Comparison of ENCODE assay signal across 27 mouse cellular contexts in the genomic region with DNA sequence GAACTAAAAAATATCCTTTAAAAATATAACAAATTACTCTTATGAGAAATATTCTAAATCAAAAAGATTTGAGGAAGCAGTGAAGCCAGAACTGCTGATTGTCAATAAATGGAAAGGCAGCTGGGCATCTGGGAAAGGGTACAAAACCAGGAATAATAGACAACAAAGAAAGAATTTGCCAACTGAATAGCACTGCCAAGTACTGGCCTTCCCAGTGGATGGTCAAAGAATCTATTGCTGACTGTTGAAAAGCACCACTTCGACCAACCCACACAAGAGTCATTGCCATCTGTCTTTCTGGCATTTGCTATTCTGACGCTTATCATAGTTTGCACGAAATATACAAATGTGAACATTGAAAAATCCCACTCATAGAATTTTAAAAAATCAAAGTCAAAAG.
A peak's percentile ranks its signal among the peaks of the same experiment; 100 is the strongest.
DNase-seq lines count a peak whose midpoint lies in the region; ATAC-seq and TF ChIP-seq lines count a peak whose summit lies in the region.
"Had no signal": no experiment of that assay in that cellular context is flagged by ENCODE, and none has a peak within 500 bp of the region (broad histone marks: within the 10 kb centered on the region; RNA-seq: fewer than 3 reads in every experiment).

No protein-coding gene starts in this region.

- DNase-seq in forebrain, embryonic 14.5 days (ENCODE audit: low spot score): peak; percentile 0
- peak; percentile 3 for DNase-seq in midbrain, postnatal 0 days (ENCODE audit: low spot score)
- peak; percentile 4 to 16 for DNase-seq in layer of hippocampus, adult 8-10 months (ENCODE audit: low spot score in 2 of 2)
- DNase-seq in telencephalon, adult 2 months (ENCODE audit: low read depth, low spot score): peak; percentile 15
- DNase-seq in kidney, postnatal 10 days: no peak
- no peak for DNase-seq in embryo, embryonic 10 days (ENCODE audit: low spot score)
- DNase-seq: adrenal gland, adult 2 months; gastrocnemius, postnatal 14 days; heart, adult 18-20 months; kidney, adult 11 months; kidney, postnatal 4 days; lung, adult 18-20 months; lung, postnatal 10 days; right cerebral cortex, postnatal 4 days; thymus, adult 2 months; thymus, postnatal 4 days had no signal

- H3K4me2 ChIP-seq in forebrain, embryonic 14.5 days (ENCODE audit: low read length): no peak overlapping the region
- no peak overlapping the region for H3K4me2 ChIP-seq in forebrain, embryonic 13.5 days
- H3K4me2 ChIP-seq in midbrain, postnatal 0 days (ENCODE audit: low read depth, low read length, poor library complexity, severe bottlenecking): no peak overlapping the region
- H3K4me2 ChIP-seq in midbrain, embryonic 13.5 days (replicated peaks): no peak overlapping the region
- H3K4me2 ChIP-seq: embryonic facial prominence, embryonic 12.5 days; forebrain, embryonic 12.5 days; hindbrain, embryonic 12.5 days; kidney, embryonic 15.5 days; limb, embryonic 12.5 days; liver, embryonic 11.5 days; midbrain, embryonic 11.5 days; neural tube, embryonic 12.5 days; stomach, embryonic 15.5 days had no signal

- ATAC-seq in forebrain, embryonic 14.5 days: no peak
- no peak for ATAC-seq in forebrain, embryonic 13.5 days
- no peak for ATAC-seq in midbrain, postnatal 0 days (ENCODE audit: low FRiP score)
- ATAC-seq in midbrain, embryonic 13.5 days: no peak

- no peak overlapping the region for H3K4me3 ChIP-seq in forebrain, embryonic 14.5 days (ENCODE audit: low read depth, low read length)
- no peak overlapping the region for H3K4me3 ChIP-seq in forebrain, embryonic 13.5 days
- no peak overlapping the region for H3K4me3 ChIP-seq in midbrain, postnatal 0 days (ENCODE audit: low read depth, low read length)
- no peak overlapping the region for H3K4me3 ChIP-seq in midbrain, embryonic 13.5 days (replicated peaks)
- H3K4me3 ChIP-seq: embryonic facial prominence, embryonic 12.5 days; forebrain, embryonic 12.5 days; hindbrain, embryonic 12.5 days; kidney, embryonic 15.5 days; limb, embryonic 12.5 days; neural tube, embryonic 12.5 days; stomach, embryonic 15.5 days had no signal

- H3K27me3 ChIP-seq in forebrain, embryonic 14.5 days (replicated peaks; ENCODE audit: control insufficient read depth, insufficient read depth, low read length): no peaks in the 10 kb centered on the region
- no peaks in the 10 kb centered on the region for H3K27me3 ChIP-seq in forebrain, embryonic 13.5 days
- no peaks in the 10 kb centered on the region for H3K27me3 ChIP-seq in midbrain, postnatal 0 days (ENCODE audit: insufficient read depth, low read length)
- no peaks in the 10 kb centered on the region for H3K27me3 ChIP-seq in midbrain, embryonic 13.5 days
- H3K27me3 ChIP-seq: embryonic facial prominence, embryonic 12.5 days; forebrain, embryonic 12.5 days; hindbrain, embryonic 12.5 days; kidney, embryonic 15.5 days; limb, embryonic 12.5 days; neural tube, embryonic 12.5 days; stomach, embryonic 15.5 days had no signal

- 85% methylated on average over 3 of the region's 3 CpGs for WGBS in forebrain, embryonic 14.5 days
- WGBS in forebrain, embryonic 13.5 days: 76% methylated on average over 3 of the region's 3 CpGs
- WGBS in midbrain, postnatal 0 days: 66% methylated on average over 3 of the region's 3 CpGs
- 83% methylated on average over 3 of the region's 3 CpGs for WGBS in midbrain, embryonic 13.5 days

- H3K4me1 ChIP-seq in forebrain, embryonic 14.5 days (ENCODE audit: control insufficient read depth, insufficient read depth, low read length): no peaks in the 10 kb centered on the region
- H3K4me1 ChIP-seq in forebrain, embryonic 13.5 days: no peaks in the 10 kb centered on the region
- H3K4me1 ChIP-seq in midbrain, postnatal 0 days (ENCODE audit: insufficient read depth, low read length): no peaks in the 10 kb centered on the region
- H3K4me1 ChIP-seq in midbrain, embryonic 13.5 days (replicated peaks): no peaks in the 10 kb centered on the region
- H3K4me1 ChIP-seq: embryonic facial prominence, embryonic 12.5 days; forebrain, embryonic 12.5 days; hindbrain, embryonic 12.5 days; kidney, embryonic 15.5 days; limb, embryonic 12.5 days; neural tube, embryonic 12.5 days; stomach, embryonic 15.5 days had no signal

- no peaks in the 10 kb centered on the region for H3K9me3 ChIP-seq in forebrain, embryonic 14.5 days (replicated peaks; ENCODE audit: control insufficient read depth, low read length)
- no peaks in the 10 kb centered on the region for H3K9me3 ChIP-seq in forebrain, embryonic 13.5 days (replicated peaks)
- H3K9me3 ChIP-seq in midbrain, postnatal 0 days (ENCODE audit: low read length): no peaks in the 10 kb centered on the region
- no peaks in the 10 kb centered on the region for H3K9me3 ChIP-seq in midbrain, embryonic 13.5 days
- H3K9me3 ChIP-seq: embryonic facial prominence, embryonic 12.5 days; forebrain, embryonic 12.5 days; hindbrain, embryonic 12.5 days; kidney, embryonic 15.5 days; limb, embryonic 12.5 days; neural tube, embryonic 12.5 days; stomach, embryonic 15.5 days had no signal

- no peak for TF ChIP-seq CTCF in midbrain, postnatal 0 days (IDR thresholded peaks at IDR 0.05)

- no peak overlapping the region for H3K27ac ChIP-seq in forebrain, embryonic 14.5 days (ENCODE audit: low read depth, low read length)
- no peak overlapping the region for H3K27ac ChIP-seq in forebrain, embryonic 13.5 days
- H3K27ac ChIP-seq in midbrain, postnatal 0 days (ENCODE audit: low read depth, low read length): no peak overlapping the region
- no peak overlapping the region for H3K27ac ChIP-seq in midbrain, embryonic 13.5 days
- H3K27ac ChIP-seq: embryonic facial prominence, embryonic 12.5 days; forebrain, embryonic 12.5 days; hindbrain, embryonic 12.5 days; kidney, embryonic 15.5 days; limb, embryonic 12.5 days; neural tube, embryonic 12.5 days; stomach, embryonic 15.5 days had no signal

- H3K9ac ChIP-seq in forebrain, embryonic 14.5 days (ENCODE audit: low read length): no peak overlapping the region
- H3K9ac ChIP-seq in forebrain, embryonic 13.5 days: no peak overlapping the region
- H3K9ac ChIP-seq in midbrain, postnatal 0 days (replicated peaks; ENCODE audit: low read length, poor library complexity, severe bottlenecking): no peak overlapping the region
- H3K9ac ChIP-seq in midbrain, embryonic 13.5 days (replicated peaks): no peak overlapping the region
- H3K9ac ChIP-seq: embryonic facial prominence, embryonic 12.5 days; forebrain, embryonic 12.5 days; hindbrain, embryonic 12.5 days; kidney, embryonic 15.5 days; limb, embryonic 12.5 days; neural tube, embryonic 12.5 days; stomach, embryonic 15.5 days had no signal

- H3K36me3 ChIP-seq in forebrain, embryonic 14.5 days (ENCODE audit: control insufficient read depth, insufficient read depth, low read length): no peaks in the 10 kb centered on the region
- no peaks in the 10 kb centered on the region for H3K36me3 ChIP-seq in forebrain, embryonic 13.5 days (ENCODE audit: poor library complexity, severe bottlenecking)
- no peaks in the 10 kb centered on the region for H3K36me3 ChIP-seq in midbrain, postnatal 0 days (ENCODE audit: insufficient read depth, low read length)
- no peaks in the 10 kb centered on the region for H3K36me3 ChIP-seq in midbrain, embryonic 13.5 days
- H3K36me3 ChIP-seq: embryonic facial prominence, embryonic 12.5 days; forebrain, embryonic 12.5 days; hindbrain, embryonic 12.5 days; kidney, embryonic 15.5 days; limb, embryonic 12.5 days; neural tube, embryonic 12.5 days; stomach, embryonic 15.5 days had no signal

Comparison
In these comparisons a context has a peak if more than half of its experiments do, and no peak if none do; other contexts are left out.
1. DNase-seq: peak in forebrain, embryonic 14.5 days (single experiment), midbrain, postnatal 0 days (single experiment), layer of hippocampus, adult 8-10 months (2 of 2) and telencephalon, adult 2 months (single experiment); none in kidney, postnatal 10 days (single experiment) and embryo, embryonic 10 days (single experiment).